Mouse (Mus musculus): ENCODE data around the gene Adra1d. TPM values are rescaled to one million over a fixed set of nuclear protein-coding genes. Genes with fewer than 3 reads are reported as not detected.

Adra1d gene
- polyA plus RNA-seq, 1 experiment from 2014 or later = 0.44 TPM

DNA sequence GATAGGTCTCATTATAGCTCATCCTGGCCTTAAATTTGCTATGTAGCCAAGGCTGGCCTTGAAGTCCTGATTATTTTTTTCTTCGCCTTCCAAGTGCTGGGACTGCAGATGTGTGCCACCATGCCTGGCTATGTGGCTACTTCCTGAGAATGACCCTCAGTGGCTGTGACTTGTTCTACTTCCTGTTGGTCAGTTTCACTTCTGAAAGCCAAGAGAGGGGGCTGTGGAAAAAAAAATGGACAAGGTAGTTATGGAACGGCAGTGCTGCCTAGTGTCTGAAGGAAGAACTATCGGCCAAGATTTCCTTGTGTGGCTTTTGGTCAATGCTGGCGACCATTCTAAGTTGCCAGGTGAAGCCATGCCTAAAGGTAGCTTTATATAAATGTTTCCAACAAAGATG, 44.5 kb downstream of the Adra1d start:
- TF ChIP-seq EP300 (optimal IDR thresholded peaks at IDR 0.05) (no peak), CTCF (IDR thresholded peaks at IDR 0.05; ENCODE audit: low read depth) (peak; percentile 29; the same call in 1 of the 2 replicates)
- H3K4me1 ChIP-seq (replicated peaks; ENCODE audit: control insufficient read depth, insufficient read depth) = no peaks in the 10 kb centered on the region
- H3K4me2 ChIP-seq (replicated peaks; ENCODE audit: low read depth) = no peak overlapping the region
- no peak overlapping the region for H3K4me3 ChIP-seq (ENCODE audit: low read depth, low read length)
- H3K27ac ChIP-seq (replicated peaks) = no peak overlapping the region
- no peaks in the 10 kb centered on the region for H3K36me3 ChIP-seq (ENCODE audit: control insufficient read depth, insufficient read depth, low read length)
- H3K9ac ChIP-seq (ENCODE audit: low read length) = no peak overlapping the region
- ATAC-seq (ENCODE audit: low FRiP score, low TSS enrichment) (no peak), DNase-seq (ENCODE audit: low spot score) (no peak)
- 84% methylated on average over 4 of the region's 4 CpGs for WGBS
- H3K9me3 ChIP-seq (ENCODE audit: control insufficient read depth, low read length) = no peaks in the 10 kb centered on the region
- H3K27me3 ChIP-seq (ENCODE audit: control insufficient read depth, insufficient read depth, low read length) = no peaks in the 10 kb centered on the region

- 89% methylated on average over 4 of the region's 4 CpGs for WGBS
- TF ChIP-seq CTCF (IDR thresholded peaks at IDR 0.05; ENCODE audit: low read depth) (no peak), EP300 (optimal IDR thresholded peaks at IDR 0.05) (no peak)
Measured at GRCm38 (mm10) chr2:131514055-131514621, 47.9 kb downstream of the Adra1d start.

DNA sequence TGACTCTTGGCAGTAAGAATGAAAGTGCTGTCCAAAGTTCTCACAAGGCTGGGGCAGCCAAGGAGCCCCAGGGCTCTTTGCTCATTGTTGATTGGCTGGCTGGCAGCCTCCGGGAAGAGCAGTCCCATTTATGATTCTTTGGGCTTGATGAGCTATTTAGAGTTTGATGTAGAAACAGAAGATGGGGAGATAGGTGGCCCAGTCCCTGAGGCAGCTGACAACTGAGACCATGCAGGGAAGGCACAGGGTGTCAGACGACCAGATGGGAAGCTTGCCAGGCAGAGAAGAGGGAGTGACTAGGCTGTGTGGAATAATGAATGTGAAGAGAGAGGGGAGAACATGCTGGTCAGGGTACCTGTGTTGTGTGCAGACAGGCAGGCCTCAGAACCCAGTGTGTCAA, 48.6 kb downstream of the Adra1d start:
- Histone ChIP-seq H3K9ac (ENCODE audit: low read length) (no peak overlapping the region), H3K4me3 (ENCODE audit: low read depth, low read length) (no peak overlapping the region), H3K4me2 (replicated peaks; ENCODE audit: low read depth) (no peak overlapping the region), H3K4me1 (replicated peaks; ENCODE audit: control insufficient read depth, insufficient read depth) (0 out of 2 replicates have a peak, but pooled peaks cover 4% of the 10 kb centered on the region), H3K27me3 (ENCODE audit: control insufficient read depth, insufficient read depth, low read length) (no peaks in the 10 kb centered on the region), H3K9me3 (ENCODE audit: control insufficient read depth, low read length) (no peaks in the 10 kb centered on the region), H3K36me3 (ENCODE audit: control insufficient read depth, insufficient read depth, low read length) (no peaks in the 10 kb centered on the region), H3K27ac (replicated peaks) (no peak overlapping the region)
- TF ChIP-seq CTCF (IDR thresholded peaks at IDR 0.05; ENCODE audit: low read depth) = no peak
- no peak for TF ChIP-seq EP300 (optimal IDR thresholded peaks at IDR 0.05)
- ATAC-seq (ENCODE audit: low FRiP score, low TSS enrichment) (no peak), DNase-seq (ENCODE audit: low spot score) (no peak)
- 27% methylated on average over 2 of the region's 2 CpGs for WGBS

More at GRCm38 (mm10) chr2:131514055-131514621, 47.9 kb downstream of the Adra1d start:
- no peak overlapping the region for H3K4me3 ChIP-seq (ENCODE audit: low read depth, low read length)
- no peak overlapping the region for H3K9ac ChIP-seq (ENCODE audit: low read length)
- H3K4me1 ChIP-seq (replicated peaks; ENCODE audit: control insufficient read depth, insufficient read depth) = 0 out of 2 replicates have a peak, but pooled peaks cover 4% of the 10 kb centered on the region
- H3K36me3 ChIP-seq (ENCODE audit: control insufficient read depth, insufficient read depth, low read length) = no peaks in the 10 kb centered on the region
- no peaks in the 10 kb centered on the region for H3K27me3 ChIP-seq (ENCODE audit: control insufficient read depth, insufficient read depth, low read length)
- no peak overlapping the region for H3K4me2 ChIP-seq (replicated peaks; ENCODE audit: low read depth)
- ATAC-seq (ENCODE audit: low FRiP score, low TSS enrichment) (no peak), DNase-seq (ENCODE audit: low spot score) (no peak)
- no peak overlapping the region for H3K27ac ChIP-seq (replicated peaks)
- no peaks in the 10 kb centered on the region for H3K9me3 ChIP-seq (ENCODE audit: control insufficient read depth, low read length)

DNA sequence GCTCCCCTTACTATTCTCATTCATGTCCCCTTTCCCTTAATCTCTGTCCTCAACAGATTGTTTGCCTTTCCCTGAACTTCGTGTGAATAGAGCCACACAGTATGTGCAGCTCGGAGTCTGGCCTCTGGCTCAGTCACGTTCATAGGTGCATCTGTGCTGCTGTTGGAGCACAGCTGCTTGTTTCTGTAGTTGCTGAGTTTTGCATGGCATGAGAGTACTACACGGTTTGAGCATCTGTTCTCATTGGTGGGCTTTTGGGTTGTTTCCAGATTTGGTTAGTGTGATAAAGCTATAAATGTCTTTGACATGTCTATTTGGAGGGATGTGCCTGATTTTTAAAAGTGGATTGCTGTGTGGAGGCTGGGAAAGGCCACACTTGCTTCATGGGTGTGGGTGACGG, 51.6 kb downstream of the Adra1d start:
- Histone ChIP-seq H3K27me3 (ENCODE audit: control insufficient read depth, insufficient read depth, low read length) (no peaks in the 10 kb centered on the region), H3K4me1 (replicated peaks; ENCODE audit: control insufficient read depth, insufficient read depth) (0 out of 2 replicates have a peak, but pooled peaks cover 4% of the 10 kb centered on the region), H3K4me2 (replicated peaks; ENCODE audit: low read depth) (no peak overlapping the region), H3K36me3 (ENCODE audit: control insufficient read depth, insufficient read depth, low read length) (no peaks in the 10 kb centered on the region), H3K9me3 (ENCODE audit: control insufficient read depth, low read length) (no peaks in the 10 kb centered on the region), H3K9ac (ENCODE audit: low read length) (no peak overlapping the region), H3K4me3 (ENCODE audit: low read depth, low read length) (no peak overlapping the region), H3K27ac (replicated peaks) (no peak overlapping the region)
- WGBS = 57% methylated on average over 5 of the region's 5 CpGs
- ATAC-seq (ENCODE audit: low FRiP score, low TSS enrichment) (no peak), DNase-seq (ENCODE audit: low spot score) (no peak)
- no peak for TF ChIP-seq EP300 (optimal IDR thresholded peaks at IDR 0.05)
- no peak for TF ChIP-seq CTCF (IDR thresholded peaks at IDR 0.05; ENCODE audit: low read depth)

DNA sequence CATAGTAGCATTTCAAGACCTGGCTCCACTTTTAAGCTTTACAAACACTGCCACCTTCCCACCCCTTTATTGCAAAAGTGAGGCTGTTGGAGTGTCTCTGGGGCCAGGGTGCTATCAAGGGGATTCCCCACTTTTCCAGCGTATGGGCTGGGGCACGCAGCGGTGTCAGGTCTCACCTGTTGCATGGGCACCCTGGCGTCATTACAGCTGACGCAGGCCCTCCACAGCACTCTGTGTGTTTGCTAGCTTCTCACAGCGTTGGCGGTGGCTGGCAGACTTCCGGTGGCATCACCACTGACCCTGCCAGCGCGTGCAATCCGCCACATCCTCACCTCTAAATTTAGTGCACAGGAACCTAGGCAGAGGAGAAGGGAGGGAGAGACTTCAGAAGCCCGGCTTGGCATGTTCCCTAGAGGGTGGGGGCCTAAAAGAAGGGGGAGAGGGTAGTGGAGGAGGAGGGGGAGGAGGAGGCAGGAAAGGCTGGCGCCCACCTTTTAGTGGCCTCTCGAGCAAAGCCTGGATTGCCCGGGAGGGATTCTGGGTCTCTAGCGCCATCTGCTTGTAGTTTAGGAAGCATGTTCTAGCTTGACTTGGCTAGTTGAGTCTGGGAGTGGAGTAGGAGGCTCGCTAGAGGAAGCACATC, 52.3 kb downstream of the Adra1d start:
- 0 out of 2 replicates have a peak, but pooled peaks cover 4% of the 10 kb centered on the region for H3K4me1 ChIP-seq (replicated peaks; ENCODE audit: control insufficient read depth, insufficient read depth)
- no peaks in the 10 kb centered on the region for H3K9me3 ChIP-seq (ENCODE audit: control insufficient read depth, low read length)
- WGBS = 14% methylated on average over 17 of the region's 17 CpGs
- peak overlapping the region; percentile 47 for H3K4me2 ChIP-seq (replicated peaks; ENCODE audit: low read depth)
- DNase-seq (ENCODE audit: low spot score) = peak; percentile 64
- peak overlapping the region; percentile 8; the same call in 1 of the 2 replicates for H3K9ac ChIP-seq (ENCODE audit: low read length)
- no peak overlapping the region for H3K27ac ChIP-seq (replicated peaks)
- peak overlapping the region; percentile 20; the same call in 1 of the 2 replicates for H3K4me3 ChIP-seq (ENCODE audit: low read depth, low read length)
- TF ChIP-seq CTCF (IDR thresholded peaks at IDR 0.05; ENCODE audit: low read depth) (peak; percentile 87), EP300 (optimal IDR thresholded peaks at IDR 0.05) (no peak)
- H3K27me3 ChIP-seq (ENCODE audit: control insufficient read depth, insufficient read depth, low read length) = no peaks in the 10 kb centered on the region
- no peaks in the 10 kb centered on the region for H3K36me3 ChIP-seq (ENCODE audit: control insufficient read depth, insufficient read depth, low read length)
- peak; percentile 66; the same call in 1 of the 2 replicates for ATAC-seq (ENCODE audit: low FRiP score, low TSS enrichment)

GRCm38 (mm10) chr2:131508501-131508900, 53.6 kb downstream of the Adra1d start:
- no peaks in the 10 kb centered on the region for H3K36me3 ChIP-seq (ENCODE audit: control insufficient read depth, insufficient read depth, low read length)
- no peak for ATAC-seq (ENCODE audit: low FRiP score, low TSS enrichment)

More at GRCm38 (mm10) chr2:131508501-131508900, 53.6 kb downstream of the Adra1d start:
- TF ChIP-seq EP300 (optimal IDR thresholded peaks at IDR 0.05) (no peak), CTCF (IDR thresholded peaks at IDR 0.05; ENCODE audit: low read depth) (no peak)
- Histone ChIP-seq H3K9ac (ENCODE audit: low read length) (no peak overlapping the region), H3K27ac (replicated peaks) (no peak overlapping the region), H3K9me3 (ENCODE audit: control insufficient read depth, low read length) (no peaks in the 10 kb centered on the region), H3K4me2 (replicated peaks; ENCODE audit: low read depth) (no peak overlapping the region), H3K4me3 (ENCODE audit: low read depth, low read length) (no peak overlapping the region), H3K27me3 (ENCODE audit: control insufficient read depth, insufficient read depth, low read length) (no peaks in the 10 kb centered on the region), H3K4me1 (replicated peaks; ENCODE audit: control insufficient read depth, insufficient read depth) (0 out of 2 replicates have a peak, but pooled peaks cover 4% of the 10 kb centered on the region)
- WGBS = 32% methylated on average over 2 of the region's 2 CpGs
- DNase-seq (ENCODE audit: low spot score) = no peak
